Mouse (Mus musculus): ENCODE data around the gene Mrps21.

GRCm38 (mm10) chr3:95894317-95895160 is 23.2 kb upstream of the Mrps21 start:
- TF ChIP-seq CTCF (conservative IDR thresholded peaks at IDR 0.05 in 1 of 2, IDR thresholded peaks at IDR 0.05 in 1 of 2; ENCODE audit: low read depth in 2 of 2, low read length in 2 of 2) (no peak), EP300 (IDR thresholded peaks at IDR 0.05; ENCODE audit: low read length) (no peak), USF1 (IDR thresholded peaks at IDR 0.05; ENCODE audit: low read depth, low read length) (no peak), USF2 (conservative IDR thresholded peaks at IDR 0.05; ENCODE audit: low read depth, low read length) (no peak), POLR2AphosphoS2 (IDR thresholded peaks at IDR 0.05; ENCODE audit: low read depth, low read length) (no peak), MAX (IDR thresholded peaks at IDR 0.05; ENCODE audit: low read length) (no peak), JUND (conservative IDR thresholded peaks at IDR 0.05; ENCODE audit: low read depth, low read length) (no peak)
